Mouse (Mus musculus): ENCODE measurements at regions not wholly inside any gene's neighbourhood (a gene's known extent, or its start where the extent isn't known, plus 50 kb on each side); places are given as distances from the start of the nearest gene placed in this dataset.

- TF ChIP-seq POLR2A (IDR thresholded peaks at IDR 0.05; ENCODE audit: borderline replicate concordance, extremely low read depth, insufficient read depth, insufficient read length, poor library complexity, severe bottlenecking) (no peak), CTCF (IDR thresholded peaks at IDR 0.05; ENCODE audit: borderline replicate concordance, extremely low read depth, insufficient read depth, insufficient read length) (no peak)
These were observed 645.5 kb downstream of the Gm6377 start for GRCm38 (mm10) chrX:109842020-109842419.
